Mouse (Mus musculus) small intestine, adult 10 weeks (tissue): ENCODE data around the gene Hist1h2bf. TPM values are rescaled to one million over a fixed set of nuclear protein-coding genes. Genes with fewer than 3 reads are reported as not detected.

Source experiments
- polyA plus RNA-seq: library from polyadenylated mRNA; stranded (reverse); fragments of 350-450 nt; fragmentation: Illumina TruSeq; extraction: RNeasy Lipid Tissue Mini Kit (QIAGEN cat#74804); gene quantifications from one replicate; pipeline ENCODE4 v1.2.3, GENCODE M21; 2014; ENCODE audit warnings: low replicate concordance

The Hist1h2bf gene
- polyA plus RNA-seq, 1 experiment from 2014 or later: not detected

Other genes with a start within 250 kb of the Hist1h2bf start
- gene Zfp322a, start 205.0 kb downstream of the Hist1h2bf start, polyA plus RNA-seq: 62.6 TPM
- gene Abt1, start 150.3 kb downstream of the Hist1h2bf start, polyA plus RNA-seq: 1.4 TPM
- gene Btn1a1, start 108.3 kb downstream of the Hist1h2bf start, polyA plus RNA-seq: not detected
- not detected for gene Btn2a2, start 85.3 kb downstream of the Hist1h2bf start, polyA plus RNA-seq
- gene Hist1h4h, start 43.1 kb downstream of the Hist1h2bf start, polyA plus RNA-seq: not detected
- not detected for gene Hist1h2af, start 40.3 kb downstream of the Hist1h2bf start, polyA plus RNA-seq
- gene Hist1h3g, start 38.8 kb downstream of the Hist1h2bf start, polyA plus RNA-seq: not detected
- 0.59 TPM for gene Hist1h2bh, start 30.8 kb downstream of the Hist1h2bf start, polyA plus RNA-seq
- gene Hist1h3f, start 30.1 kb downstream of the Hist1h2bf start, polyA plus RNA-seq: not detected
- gene Hist1h4f, start 22.5 kb downstream of the Hist1h2bf start, polyA plus RNA-seq: not detected
- gene Hist1h1d, start 20.9 kb downstream of the Hist1h2bf start, polyA plus RNA-seq: 0.52 TPM
- 0.56 TPM for gene Hist1h3e, start 11.8 kb downstream of the Hist1h2bf start, polyA plus RNA-seq
- 0.97 TPM for gene Hist1h2ae, start 3.0 kb downstream of the Hist1h2bf start, polyA plus RNA-seq
- gene Hist1h2bg, start 2.8 kb downstream of the Hist1h2bf start, polyA plus RNA-seq: 0.85 TPM
- gene Hist1h2ad, start 185 bp upstream of the Hist1h2bf start, polyA plus RNA-seq: not detected
- gene Hist1h3d, start 1.6 kb upstream of the Hist1h2bf start, polyA plus RNA-seq: 1.4 TPM
- 0.67 TPM for gene Hist1h4d, start 7.4 kb upstream of the Hist1h2bf start, polyA plus RNA-seq
- 2.2 TPM for gene Hist1h2be, start 46.9 kb upstream of the Hist1h2bf start, polyA plus RNA-seq
- 0.30 TPM for gene Hist1h1e, start 48.4 kb upstream of the Hist1h2bf start, polyA plus RNA-seq
- 1.2 TPM for gene Hist1h2ac, start 109.8 kb upstream of the Hist1h2bf start, polyA plus RNA-seq
- 239 TPM for gene Hist1h2bc, start 110.0 kb upstream of the Hist1h2bf start, polyA plus RNA-seq
- gene Hist1h1t, start 121.6 kb upstream of the Hist1h2bf start, polyA plus RNA-seq: not detected
- 1.6 TPM for gene Hist1h4c, start 124.3 kb upstream of the Hist1h2bf start, polyA plus RNA-seq
- 13.5 TPM for gene Hfe, start 136.7 kb upstream of the Hist1h2bf start, polyA plus RNA-seq
- gene Hist1h1c, start 164.6 kb upstream of the Hist1h2bf start, polyA plus RNA-seq: 15.6 TPM
- gene Hist1h3c, start 171.4 kb upstream of the Hist1h2bf start, polyA plus RNA-seq: not detected
- not detected for gene Hist1h2bb, start 172.5 kb upstream of the Hist1h2bf start, polyA plus RNA-seq
- gene Hist1h2ab, start 176.9 kb upstream of the Hist1h2bf start, polyA plus RNA-seq: not detected
- not detected for gene Hist1h3b, start 178.1 kb upstream of the Hist1h2bf start, polyA plus RNA-seq
- gene Hist1h4b, start 182.8 kb upstream of the Hist1h2bf start, polyA plus RNA-seq: not detected
- gene Hist1h4a, start 187.0 kb upstream of the Hist1h2bf start, polyA plus RNA-seq: not detected
- gene Hist1h3a, start 188.2 kb upstream of the Hist1h2bf start, polyA plus RNA-seq: not detected
- gene Hist1h1a, start 189.5 kb upstream of the Hist1h2bf start, polyA plus RNA-seq: not detected
- 67.0 TPM for gene Trim38, start 195.7 kb upstream of the Hist1h2bf start, polyA plus RNA-seq
- 0.33 TPM for gene Slc17a2, start 232.8 kb upstream of the Hist1h2bf start, polyA plus RNA-seq